Mouse (Mus musculus): ENCODE results near the gene Lrig1. TPM values are rescaled to one million over a fixed set of nuclear protein-coding genes. Genes with fewer than 3 reads are reported as not detected.

The Lrig1 gene
- total RNA-seq, 1 experiment from 2014 or later = 14.4 TPM

- no peak for DNase-seq
Measured at GRCm38 (mm10) chr6:94618671-94619070, 81.3 kb downstream of the Lrig1 start.

GRCm38 (mm10) chr6:94615936-94616335, 84.0 kb downstream of the Lrig1 start:
- no peak for DNase-seq

GRCm38 (mm10) chr6:94614346-94614745, 85.6 kb downstream of the Lrig1 start:
- DNase-seq = no peak

- no peak for DNase-seq
Measured at GRCm38 (mm10) chr6:94613235-94613895, 86.6 kb downstream of the Lrig1 start.

GRCm38 (mm10) chr6:94604546-94604945, 95.4 kb downstream of the Lrig1 start:
- no peak for DNase-seq

- DNase-seq = no peak
Measured at GRCm38 (mm10) chr6:94604072-94604471, 95.9 kb downstream of the Lrig1 start.

GRCm38 (mm10) chr6:94601811-94602210, 98.1 kb downstream of the Lrig1 start:
- no peak for DNase-seq

- DNase-seq = peak; percentile 50
Measured at GRCm38 (mm10) chr6:94601101-94601500, 98.9 kb downstream of the Lrig1 start.

- no peak for DNase-seq
Measured at GRCm38 (mm10) chr6:94599016-94599415, 100.9 kb downstream of the Lrig1 start.

- DNase-seq = no peak
Measured at GRCm38 (mm10) chr6:94598421-94598820, 101.5 kb downstream of the Lrig1 start.

- DNase-seq = no peak
Measured at GRCm38 (mm10) chr6:94596761-94597485, 103.0 kb downstream of the Lrig1 start.

- DNase-seq = peak; percentile 23
Measured at GRCm38 (mm10) chr6:94596051-94596760, 103.8 kb downstream of the Lrig1 start.

GRCm38 (mm10) chr6:94595206-94595605, 104.8 kb downstream of the Lrig1 start:
- DNase-seq = no peak

- DNase-seq = no peak
Measured at GRCm38 (mm10) chr6:94594711-94595110, 105.2 kb downstream of the Lrig1 start.

- DNase-seq = no peak
Measured at GRCm38 (mm10) chr6:94594096-94594665, 105.8 kb downstream of the Lrig1 start.

GRCm38 (mm10) chr6:94592710-94593109, 107.2 kb downstream of the Lrig1 start:
- no peak for DNase-seq

GRCm38 (mm10) chr6:94592243-94592642, 107.7 kb downstream of the Lrig1 start:
- no peak for DNase-seq

- no peak for DNase-seq
Measured at GRCm38 (mm10) chr6:94588365-94588764, 111.6 kb downstream of the Lrig1 start.

- DNase-seq = no peak
Measured at GRCm38 (mm10) chr6:94584976-94585375, 115.0 kb downstream of the Lrig1 start.

GRCm38 (mm10) chr6:94584147-94584695, 115.7 kb downstream of the Lrig1 start:
- no peak for DNase-seq

GRCm38 (mm10) chr6:94582055-94582454, 117.9 kb downstream of the Lrig1 start:
- no peak for DNase-seq

- DNase-seq = no peak
Measured at GRCm38 (mm10) chr6:94577991-94578390, 122.0 kb downstream of the Lrig1 start.

Measured in adrenal gland, postnatal 25 days (tissue).